Mouse (Mus musculus) adrenal gland, adult (tissue): ENCODE data around the gene Lsamp.

Experiments used
- DNase-seq, 2 experiments: peaks; one replicate each; pipeline ENCODE4 v3.0.0; 2022 to 2023; ENCODE audit warnings: low spot score in 1 of 2; ENCODE audit not compliant: inconsistent age in 2 of 2

The Lsamp gene

GRCm38 (mm10) chr16:40234151-40234895 lies 250.2 kb downstream of the Lsamp start:
- no peak for DNase-seq

GRCm38 (mm10) chr16:40271859-40272258 lies 287.7 kb downstream of the Lsamp start:
- DNase-seq, result peak in 1 of 2 experiments; percentile 48

DNA sequence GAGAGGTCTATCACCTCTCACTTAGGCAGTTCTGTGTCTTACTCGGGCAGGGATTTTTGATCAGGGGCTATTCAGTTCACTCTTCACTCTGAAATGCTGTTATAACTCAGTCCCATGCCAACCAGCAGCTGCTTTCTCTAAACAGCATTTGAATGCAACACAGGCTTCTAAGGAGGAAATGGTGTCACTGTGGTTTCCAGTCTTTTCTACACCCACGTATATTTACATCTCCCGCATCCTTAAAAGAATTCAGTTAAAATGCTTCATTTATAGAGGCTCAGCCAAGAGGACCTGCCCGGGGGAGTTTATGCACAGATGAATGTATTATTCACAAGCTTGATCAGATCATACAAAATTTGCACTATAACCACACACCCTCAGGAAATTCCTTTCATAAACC lies 306.0 kb downstream of the Lsamp start:
- no peak for DNase-seq

GRCm38 (mm10) chr16:40294296-40294882 lies 310.2 kb downstream of the Lsamp start:
- DNase-seq, result no peak

- no peak for DNase-seq
Observed at GRCm38 (mm10) chr16:40295240-40295639, 311.1 kb downstream of the Lsamp start.

DNA sequence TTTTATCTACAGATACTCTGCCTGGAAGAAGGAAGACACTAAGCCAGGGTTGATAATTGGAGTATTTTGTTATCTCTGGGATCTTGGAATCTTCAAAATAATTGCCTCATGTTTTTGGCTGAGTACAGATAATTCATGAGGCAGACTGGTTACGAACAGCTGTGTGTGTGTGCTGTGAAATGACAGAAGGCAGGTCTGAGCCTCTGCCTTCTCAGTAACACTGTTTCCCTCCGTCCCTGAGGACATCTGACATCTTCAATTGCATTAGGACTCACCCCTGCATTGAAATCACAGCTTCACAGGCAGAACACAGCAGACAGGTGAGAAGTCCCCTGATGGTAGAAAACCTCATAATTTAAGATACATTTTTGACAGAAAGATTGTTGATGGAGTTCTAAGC lies 323.5 kb downstream of the Lsamp start:
- DNase-seq, result no peak

GRCm38 (mm10) chr16:40316199-40316598 lies 332.0 kb downstream of the Lsamp start:
- DNase-seq, result no peak

DNA sequence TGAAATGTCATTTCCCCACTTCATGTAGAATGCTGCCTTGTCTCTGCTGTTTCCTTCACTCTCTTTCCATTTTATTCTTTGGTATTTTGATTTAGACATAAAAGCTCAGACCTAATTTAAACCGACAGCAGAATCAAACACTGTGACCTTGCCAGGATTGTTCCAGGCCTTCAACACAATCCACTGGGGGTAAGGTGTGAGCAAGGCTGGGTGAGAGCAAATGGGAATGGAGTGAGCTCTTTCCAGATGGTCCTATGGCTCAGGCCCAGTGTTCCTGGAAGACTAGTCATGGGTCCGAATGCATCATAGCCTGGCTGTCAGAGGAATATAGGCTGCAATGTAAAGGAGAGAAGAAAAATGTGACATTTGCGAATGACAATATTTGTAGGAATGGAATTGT lies 340.6 kb downstream of the Lsamp start:
- no peak for DNase-seq

GRCm38 (mm10) chr16:40328249-40328820 lies 344.2 kb downstream of the Lsamp start:
- DNase-seq, result peak in 1 of 2 experiments; percentile 57

- no peak for DNase-seq
Observed at GRCm38 (mm10) chr16:40369677-40370076, 385.5 kb downstream of the Lsamp start.

DNA sequence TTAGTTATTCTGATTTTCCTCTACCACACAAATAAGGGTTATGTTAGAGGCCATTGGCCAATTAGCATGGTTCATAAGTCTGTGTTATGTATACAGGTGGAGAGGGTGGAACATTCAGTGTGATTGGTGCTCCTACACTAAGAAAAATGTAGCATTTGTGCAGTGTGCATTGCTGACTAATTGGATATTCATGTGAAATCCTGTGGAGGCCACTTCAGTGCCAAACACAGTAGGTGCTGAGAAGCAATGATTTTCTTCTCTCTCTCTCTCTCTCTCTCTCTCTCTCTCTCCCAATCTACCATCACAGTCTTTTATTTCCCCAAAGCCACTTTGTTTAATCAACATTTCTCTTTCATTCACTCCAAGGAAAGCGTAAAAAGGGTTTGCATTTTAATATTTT lies 387.1 kb downstream of the Lsamp start:
- no peak for DNase-seq

DNA sequence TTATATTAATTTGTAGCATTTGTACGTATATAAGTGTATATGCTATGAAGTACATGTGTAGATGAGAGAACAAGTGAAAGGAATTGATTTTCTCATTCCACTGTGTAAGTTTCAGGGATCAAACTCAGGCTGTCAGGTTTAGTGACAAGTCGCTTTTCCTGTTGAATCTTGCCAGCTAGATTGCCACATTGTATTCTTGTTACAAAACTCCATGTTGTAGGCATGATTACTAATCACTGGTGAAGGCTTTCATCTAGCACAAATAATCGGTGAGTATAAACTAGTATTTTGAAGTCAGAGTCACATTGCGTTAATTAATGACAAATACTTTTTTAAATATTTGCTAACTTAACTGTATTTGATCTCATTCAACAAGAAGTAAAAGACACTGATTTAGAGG lies 391.2 kb downstream of the Lsamp start:
- peak in 1 of 2 experiments; percentile 35 for DNase-seq

GRCm38 (mm10) chr16:40377129-40377799 lies 393.1 kb downstream of the Lsamp start:
- DNase-seq, result no peak

GRCm38 (mm10) chr16:40392106-40392505 lies 407.9 kb downstream of the Lsamp start:
- DNase-seq, result no peak

DNA sequence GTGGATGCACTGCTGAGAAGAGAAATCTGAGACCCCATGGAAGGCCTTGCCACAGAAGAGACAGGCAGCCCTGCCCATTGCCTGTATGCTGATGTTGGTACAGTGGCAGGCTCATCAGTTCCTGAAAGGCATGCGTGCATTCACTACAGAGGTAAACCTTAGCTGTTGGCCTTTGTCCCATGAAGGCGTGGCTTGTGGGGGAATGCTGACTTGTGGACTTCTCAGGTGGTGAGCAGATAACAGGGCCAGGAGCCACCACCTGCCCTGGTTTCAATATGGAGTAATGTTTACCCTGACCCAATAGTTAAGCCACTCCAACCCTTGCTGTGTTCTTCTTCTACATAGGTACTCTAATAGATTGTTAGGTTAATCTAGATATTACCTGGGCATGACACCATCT lies 415.4 kb downstream of the Lsamp start:
- no peak for DNase-seq

- DNase-seq, result no peak
Observed at GRCm38 (mm10) chr16:40434280-40434679, 450.1 kb downstream of the Lsamp start.

GRCm38 (mm10) chr16:40436415-40436814 lies 452.3 kb downstream of the Lsamp start:
- DNase-seq, result no peak

DNA sequence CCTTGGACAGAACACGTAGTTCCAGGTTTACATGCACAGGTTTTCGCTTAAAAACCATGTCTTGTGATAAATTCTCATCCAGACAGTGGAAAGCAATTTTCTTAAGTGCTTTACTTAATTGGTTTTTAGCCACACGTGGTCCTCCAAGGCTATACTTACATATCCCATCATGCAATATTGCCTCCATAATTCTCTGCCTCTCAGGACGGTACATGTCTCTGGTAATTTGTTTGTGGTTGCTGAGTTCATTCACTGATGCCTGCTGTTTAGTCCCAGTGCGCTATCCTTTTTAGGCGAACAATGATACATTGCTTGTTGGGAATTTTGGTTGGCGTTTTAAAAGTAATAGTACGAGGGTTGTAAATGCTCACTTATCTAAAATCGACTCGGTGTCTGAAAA lies 453.7 kb downstream of the Lsamp start:
- DNase-seq, result no peak

- DNase-seq, result no peak
Observed at GRCm38 (mm10) chr16:40438876-40439275, 454.7 kb downstream of the Lsamp start.

- no peak for DNase-seq
Observed at GRCm38 (mm10) chr16:40446587-40446986, 462.4 kb downstream of the Lsamp start.

GRCm38 (mm10) chr16:40463411-40464058 lies 479.4 kb downstream of the Lsamp start:
- DNase-seq, result no peak
